17 mouse cellular contexts compared by ENCODE assay signal in genomic region chr8:12641527-12641926, GRCm38 (mm10).
"Had no signal": no experiment of that assay in that cellular context is flagged by ENCODE, and none has a peak within 500 bp of the region (broad histone marks: within the 10 kb centered on the region; RNA-seq: fewer than 3 reads in every experiment).

No protein-coding gene starts in this region.

- DNase-seq: kidney, adult 8-10 months; kidney, postnatal 14 days; layer of hippocampus, adult 9-11 months; liver; lung, embryonic 14.5 days; thymus, postnatal 25 days had no signal

- H3K4me1 ChIP-seq: limb, embryonic 10.5 days; limb, embryonic 13.5 days; midbrain, embryonic 13.5 days had no signal

- H3K9ac ChIP-seq: limb, embryonic 13.5 days; liver, embryonic 12.5 days; liver, embryonic 15.5 days; lung, embryonic 14.5 days; midbrain, embryonic 13.5 days had no signal

- H3K4me3 ChIP-seq: limb, embryonic 10.5 days; limb, embryonic 13.5 days; liver, embryonic 12.5 days; liver, embryonic 15.5 days; megakaryocyte, embryonic 14.5 days; midbrain, embryonic 10.5 days; midbrain, embryonic 13.5 days; myocyte had no signal

- H3K4me2 ChIP-seq: limb, embryonic 13.5 days; liver, embryonic 12.5 days; liver, embryonic 15.5 days; lung, embryonic 14.5 days; midbrain, embryonic 13.5 days had no signal

- ATAC-seq: intestine, postnatal 0 days; liver, embryonic 12.5 days; midbrain, embryonic 13.5 days; midbrain, embryonic 16.5 days had no signal

- H3K27me3 ChIP-seq: limb, embryonic 13.5 days; liver, embryonic 12.5 days; liver, embryonic 15.5 days; megakaryocyte, embryonic 14.5 days; midbrain, embryonic 13.5 days had no signal

- H3K27ac ChIP-seq: limb, embryonic 10.5 days; limb, embryonic 13.5 days; liver, embryonic 12.5 days; liver, embryonic 15.5 days; macrophage; midbrain, embryonic 10.5 days; midbrain, embryonic 13.5 days had no signal

- H3K9me3 ChIP-seq: limb, embryonic 10.5 days; limb, embryonic 13.5 days; liver, embryonic 12.5 days; liver, embryonic 15.5 days; megakaryocyte, embryonic 14.5 days; midbrain, embryonic 10.5 days; midbrain, embryonic 13.5 days had no signal
